In genomic region chr12:45070186-45070585, GRCm38 (mm10) we compare ENCODE assay signal across 11 mouse cellular contexts. TPM values are rescaled to one million over a fixed set of nuclear protein-coding genes. Genes with fewer than 3 reads are reported as not detected.
DNase-seq lines count a peak whose midpoint lies in the region; ATAC-seq and TF ChIP-seq lines count a peak whose summit lies in the region.
"Had no signal": no experiment of that assay in that cellular context is flagged by ENCODE, and none has a peak within 500 bp of the region (broad histone marks: within the 10 kb centered on the region; RNA-seq: fewer than 3 reads in every experiment).

No protein-coding gene starts in this region.

- H3K9me3 ChIP-seq in liver, postnatal 0 days (ENCODE audit: low read length) = no peaks in the 10 kb centered on the region
- H3K9me3 ChIP-seq: limb, embryonic 12.5 days had no signal

- H3K4me1 ChIP-seq in liver, postnatal 0 days (ENCODE audit: insufficient read depth) = 0 out of 2 replicates have a peak, but pooled peaks cover 6% of the 10 kb centered on the region
- peaks cover 7% of the 10 kb centered on the region; the same call in 1 of the 2 replicates for H3K4me1 ChIP-seq in olfactory bulb, adult 2 months (ENCODE audit: control insufficient read depth, insufficient read depth, low read length)

- no peak for TF ChIP-seq POLR2A in olfactory bulb, adult 2 months (IDR thresholded peaks at IDR 0.05; ENCODE audit: insufficient read depth, low read depth, low read length)

- TF ChIP-seq EP300 in liver, postnatal 0 days (IDR thresholded peaks at IDR 0.05; ENCODE audit: low read depth) = no peak

- TF ChIP-seq CTCF in liver, postnatal 0 days (IDR thresholded peaks at IDR 0.05; ENCODE audit: low read depth) = no peak
- no peak for TF ChIP-seq CTCF in olfactory bulb, adult 2 months (IDR thresholded peaks at IDR 0.05; ENCODE audit: insufficient read depth, low read depth, low read length)

- peak; percentile 8 for DNase-seq in adrenal gland, postnatal 10 days
- no peak for DNase-seq in adrenal gland, postnatal 25 days
- DNase-seq in kidney, adult 18-20 months = peak; percentile 55
- no peak for DNase-seq in liver, postnatal 0 days
- no peak for DNase-seq in retina, embryonic 14.5 days (ENCODE audit: low spot score)
- no peak for DNase-seq in right cerebral cortex, adult 2 months (ENCODE audit: low spot score in 2 of 2)
- no peak for DNase-seq in testis, postnatal 14 days (ENCODE audit: low spot score)
- DNase-seq: heart, postnatal 14 days; thymus, adult 2 months had no signal

- peak overlapping the region; percentile 45 for H3K4me2 ChIP-seq in liver, postnatal 0 days (ENCODE audit: low read depth, low read length)
- H3K4me2 ChIP-seq: limb, embryonic 12.5 days had no signal

- peak overlapping the region; percentile 18; the same call in 1 of the 2 replicates for H3K27ac ChIP-seq in liver, postnatal 0 days (ENCODE audit: low read depth)
- no peak overlapping the region for H3K27ac ChIP-seq in olfactory bulb, adult 2 months (ENCODE audit: insufficient read depth, low read depth, low read length)
- H3K27ac ChIP-seq: limb, embryonic 12.5 days had no signal

- peak overlapping the region; percentile 33 for H3K4me3 ChIP-seq in liver, postnatal 0 days (ENCODE audit: low read depth, low read length)
- peak overlapping the region; percentile 30; the same call in 1 of the 2 replicates for H3K4me3 ChIP-seq in olfactory bulb, adult 2 months (ENCODE audit: insufficient read depth, low read depth, low read length)
- H3K4me3 ChIP-seq: limb, embryonic 12.5 days had no signal

- H3K27me3 ChIP-seq in liver, postnatal 0 days (ENCODE audit: insufficient read depth, low read length) = 0 out of 2 replicates have a peak, but pooled peaks cover 4% of the 10 kb centered on the region
- H3K27me3 ChIP-seq: limb, embryonic 12.5 days had no signal

- H3K9ac ChIP-seq in liver, postnatal 0 days (replicated peaks) = 0 out of 2 replicates have a peak overlapping the region, but pooled peaks have one; percentile 11
- H3K9ac ChIP-seq: limb, embryonic 12.5 days had no signal

- no peaks in the 10 kb centered on the region for H3K36me3 ChIP-seq in liver, postnatal 0 days (replicated peaks; ENCODE audit: insufficient read depth, low read length)
- H3K36me3 ChIP-seq: limb, embryonic 12.5 days had no signal

- 22% methylated on average over 9 of the region's 9 CpGs for WGBS in liver, postnatal 0 days (ENCODE audit: insufficient replicate concordance)
- WGBS in olfactory bulb, adult 2 months = 59% methylated on average over 9 of the region's 9 CpGs

- ATAC-seq in liver, postnatal 0 days = peak; percentile 44

RNA-seq across cellular contexts. Expression of gene Stxbp6, which starts 4.3 kb away (rescaled TPM):
- 10 to 100 TPM; 17.6 to 20.7 TPM for total RNA-seq in adrenal gland, postnatal 10 days (2021)
- 21.9 and 23.7 TPM in 2 replicates for total RNA-seq in adrenal gland, postnatal 25 days (2021)
- 7.0 and 7.1 TPM in 2 replicates for polyA plus RNA-seq in liver, postnatal 0 days (2015; fragmentation: Nextera tagmentation; extraction: Ambion mirVana)
- polyA plus RNA-seq in olfactory bulb, adult 2 months (2012; ENCODE audit: insufficient read depth, insufficient read length, low replicate concordance, missing spikeins) = 172 and 208 TPM in 2 replicates

Comparison
In these comparisons a context has a peak if more than half of its experiments do, and no peak if none do; other contexts are left out.
1. DNase-seq: peak in adrenal gland, postnatal 10 days (single experiment) and kidney, adult 18-20 months (single experiment); none in adrenal gland, postnatal 25 days (single experiment), liver, postnatal 0 days (single experiment), retina, embryonic 14.5 days (single experiment), right cerebral cortex, adult 2 months (0 of 2) and testis, postnatal 14 days (single experiment).